Mouse (Mus musculus) R1 (cell line): ENCODE measurements around the gene Ugt1a1.

Experiments
- DNase-seq: peaks from one replicate; pipeline ENCODE4 v3.0.0-alpha.2; 2018; ENCODE audit warnings: low read depth, low spot score

Ugt1a1 gene

GRCm38 (mm10) chr1:88234248-88234610 lies 22.5 kb downstream of the Ugt1a1 start:
- no peak for DNase-seq

DNA sequence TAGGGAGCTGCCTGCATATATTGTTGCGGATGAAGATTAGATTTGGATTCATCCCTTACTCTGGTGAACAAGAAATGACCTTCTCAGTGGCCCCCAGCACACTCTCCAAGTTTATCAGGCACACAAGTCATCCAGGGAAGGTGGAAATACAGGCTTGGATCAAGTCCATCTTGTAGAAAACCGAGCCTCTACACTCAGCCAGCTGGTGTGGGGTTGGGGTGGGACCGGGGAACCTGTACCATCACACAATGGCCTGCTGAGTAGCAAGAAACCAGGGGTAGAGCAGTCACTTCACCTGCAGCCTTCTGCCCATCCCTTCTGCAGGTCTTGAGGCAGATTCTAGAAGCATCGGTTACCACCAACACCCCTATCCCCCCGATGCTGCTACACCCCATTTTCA lies 22.9 kb downstream of the Ugt1a1 start:
- DNase-seq: no peak

DNA sequence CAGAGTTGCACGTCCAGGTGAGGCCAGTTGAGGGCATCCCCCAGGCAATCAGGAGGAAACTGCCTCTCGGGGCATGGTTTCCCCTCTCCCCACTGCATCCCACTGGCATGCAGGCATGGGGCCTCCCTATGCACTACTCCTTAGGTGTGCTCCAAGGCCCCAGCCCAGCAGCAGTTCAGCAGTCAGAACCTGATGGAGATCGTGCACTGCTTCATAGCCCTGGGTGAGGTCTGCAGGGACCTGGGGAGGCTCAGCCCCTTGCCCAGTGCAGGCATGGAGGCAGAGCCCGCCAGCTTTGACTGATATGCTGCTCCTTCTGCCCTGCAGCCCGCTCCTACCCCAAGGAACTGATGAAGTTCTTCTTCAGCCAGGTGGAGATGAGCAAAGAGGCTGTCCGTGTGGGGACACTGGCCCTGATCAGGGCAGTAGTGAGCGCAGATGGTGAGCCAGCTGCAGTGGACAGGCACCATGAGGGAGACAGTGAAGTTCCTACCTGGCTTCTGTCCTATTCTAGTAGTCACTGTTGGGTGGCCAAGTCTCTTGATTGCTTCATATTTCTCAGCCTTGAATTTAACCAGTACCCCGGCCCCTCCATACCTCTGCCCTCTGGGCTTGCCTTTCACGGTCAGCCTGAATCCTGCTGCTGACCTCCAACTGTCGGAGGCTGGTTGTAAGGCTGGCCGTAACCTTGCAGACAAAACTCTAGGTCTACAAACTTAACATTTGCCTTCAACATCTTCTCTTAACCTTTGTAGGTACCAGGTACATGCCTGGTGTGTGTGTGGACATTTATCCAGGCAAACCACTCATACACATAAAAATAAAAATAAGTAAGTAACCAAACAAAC lies 23.5 kb downstream of the Ugt1a1 start:
- no peak for DNase-seq

DNA sequence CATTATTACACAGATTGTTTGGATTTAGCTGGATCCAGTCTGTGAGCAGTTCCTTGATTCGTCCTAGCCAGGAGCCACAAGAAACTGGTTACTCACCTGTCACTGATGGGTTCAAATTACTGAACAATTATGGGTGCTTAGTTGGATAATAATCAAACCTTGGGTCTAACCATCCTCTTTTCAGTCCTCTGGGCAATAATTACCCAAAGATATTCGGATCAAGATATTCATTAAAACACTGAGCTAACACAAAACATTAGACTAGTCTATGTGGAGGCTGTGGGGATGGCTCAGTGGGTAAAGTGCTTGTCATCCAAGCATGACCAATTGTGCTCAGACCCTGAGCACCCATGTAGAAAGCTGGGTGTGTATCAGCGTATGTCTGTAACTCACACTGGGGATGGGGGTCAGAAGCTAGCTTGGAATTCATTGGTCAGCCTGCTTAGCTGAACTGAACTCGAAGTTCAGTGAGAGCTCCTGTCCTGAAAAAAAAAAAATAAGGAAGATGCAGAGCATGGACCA lies 24.2 kb downstream of the Ugt1a1 start:
- DNase-seq: no peak

GRCm38 (mm10) chr1:88237311-88237710 lies 25.6 kb downstream of the Ugt1a1 start:
- DNase-seq: no peak

- DNase-seq: no peak
Observed at GRCm38 (mm10) chr1:88238771-88239170, 27.0 kb downstream of the Ugt1a1 start.

- no peak for DNase-seq
Observed at GRCm38 (mm10) chr1:88240072-88240471, 28.3 kb downstream of the Ugt1a1 start.

DNA sequence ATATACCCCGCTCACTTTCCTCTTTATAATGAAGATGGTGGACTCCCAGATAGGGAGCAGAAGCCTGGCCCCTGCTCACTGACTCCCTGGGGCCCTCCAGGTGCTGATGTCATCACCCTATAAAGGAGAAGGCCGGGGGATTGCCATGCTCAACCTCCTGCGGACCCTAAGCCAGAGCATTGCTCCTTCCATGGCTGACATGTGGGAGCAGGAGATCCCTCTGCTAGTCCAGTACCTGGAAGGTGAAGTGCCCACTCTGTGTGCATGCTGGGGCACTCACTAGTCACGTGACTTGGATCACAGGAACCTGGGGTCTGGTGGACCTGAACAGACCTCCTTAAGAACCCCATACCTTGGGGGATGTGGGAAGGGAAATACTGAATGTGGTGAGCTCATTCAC lies 28.8 kb downstream of the Ugt1a1 start:
- DNase-seq: no peak

GRCm38 (mm10) chr1:88243861-88244260 lies 32.1 kb downstream of the Ugt1a1 start:
- DNase-seq: no peak

- no peak for DNase-seq
Observed at GRCm38 (mm10) chr1:88245881-88246280, 34.1 kb downstream of the Ugt1a1 start.

GRCm38 (mm10) chr1:88246386-88246785 lies 34.6 kb downstream of the Ugt1a1 start:
- DNase-seq: no peak

DNA sequence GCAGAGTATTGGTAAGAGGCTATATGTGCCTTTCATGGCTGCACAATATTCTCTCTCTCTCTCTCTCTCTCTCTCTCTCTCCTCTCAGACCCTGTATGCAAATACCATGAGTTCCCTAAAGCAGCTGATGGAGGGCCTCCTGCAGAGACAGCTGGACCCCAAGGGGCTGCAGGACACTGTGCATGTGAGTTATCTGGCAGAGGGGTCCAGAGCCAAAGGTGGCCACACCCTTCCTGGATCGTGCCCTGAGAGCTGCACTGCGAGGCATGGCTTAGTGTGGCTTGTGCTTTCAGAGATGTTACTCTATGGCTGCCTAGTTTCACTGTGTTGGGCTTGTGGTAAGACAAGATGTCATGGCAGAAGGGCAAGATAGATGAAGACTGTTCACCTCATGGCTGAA lies 35.9 kb downstream of the Ugt1a1 start:
- no peak for DNase-seq

DNA sequence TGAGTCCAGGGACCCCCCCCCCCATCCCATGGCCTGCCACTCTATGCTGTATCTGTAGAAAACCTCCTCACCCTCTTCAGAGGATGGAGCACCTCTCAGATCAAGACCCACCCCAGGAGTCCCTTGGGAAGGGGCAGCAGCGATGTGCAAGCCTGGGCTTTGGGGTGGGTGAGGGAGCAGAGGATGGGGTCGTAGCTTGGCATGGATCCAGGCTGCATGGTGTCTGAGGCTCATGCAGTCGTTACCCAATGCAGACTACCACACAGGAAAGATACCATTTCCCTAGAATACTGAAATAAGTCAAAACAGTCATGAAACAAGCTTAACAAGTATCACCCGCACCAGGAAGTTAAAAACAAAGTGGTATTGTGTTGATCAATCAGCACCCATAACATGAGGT lies 36.9 kb downstream of the Ugt1a1 start:
- no peak for DNase-seq

GRCm38 (mm10) chr1:88249596-88249995 lies 37.8 kb downstream of the Ugt1a1 start:
- no peak for DNase-seq

- no peak for DNase-seq
Observed at GRCm38 (mm10) chr1:88250023-88250422, 38.3 kb downstream of the Ugt1a1 start.

DNA sequence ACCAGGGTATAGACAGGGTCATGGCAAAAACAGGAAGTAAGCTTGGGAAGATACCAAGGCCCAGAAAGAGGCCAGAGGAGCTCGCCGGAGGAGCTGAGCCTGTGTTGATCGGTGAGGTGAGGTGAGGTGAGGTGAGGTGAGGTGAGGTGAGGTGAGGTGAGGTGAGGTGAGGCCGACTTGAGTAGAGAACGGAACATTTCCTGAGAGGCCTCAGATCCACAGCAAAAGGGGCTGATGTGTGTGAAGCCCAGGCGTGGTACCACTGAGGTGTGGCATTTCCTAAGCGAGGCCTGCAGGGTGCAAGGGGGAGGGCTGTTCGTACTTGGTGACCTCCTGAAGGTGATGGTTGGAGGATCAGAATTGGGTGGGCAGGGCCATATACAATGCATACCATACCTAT lies 41.3 kb downstream of the Ugt1a1 start:
- DNase-seq: no peak

GRCm38 (mm10) chr1:88253540-88253939 lies 41.8 kb downstream of the Ugt1a1 start:
- no peak for DNase-seq

- DNase-seq: no peak
Observed at GRCm38 (mm10) chr1:88254793-88255465, 43.2 kb downstream of the Ugt1a1 start.

DNA sequence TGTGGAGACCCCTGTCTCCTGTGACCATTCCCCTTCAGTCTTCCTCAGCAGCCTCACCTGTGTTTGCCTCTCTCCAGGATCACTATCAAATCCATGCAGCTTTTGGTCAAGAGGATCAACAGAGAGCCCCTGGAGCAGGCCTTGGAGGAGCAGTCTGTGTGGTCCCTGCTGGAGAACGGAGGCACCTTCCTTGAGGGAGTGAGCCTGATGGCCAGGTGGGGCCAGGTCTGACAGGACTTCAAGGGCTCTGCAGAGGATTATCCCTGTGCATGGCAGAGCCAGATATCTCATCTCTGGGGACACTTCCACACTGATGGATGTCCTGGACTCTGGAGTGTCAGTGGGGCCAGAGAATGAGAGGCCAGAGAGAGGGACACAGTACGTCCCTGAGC lies 43.7 kb downstream of the Ugt1a1 start:
- DNase-seq: no peak

GRCm38 (mm10) chr1:88255989-88256754 lies 44.4 kb downstream of the Ugt1a1 start:
- DNase-seq: no peak

DNA sequence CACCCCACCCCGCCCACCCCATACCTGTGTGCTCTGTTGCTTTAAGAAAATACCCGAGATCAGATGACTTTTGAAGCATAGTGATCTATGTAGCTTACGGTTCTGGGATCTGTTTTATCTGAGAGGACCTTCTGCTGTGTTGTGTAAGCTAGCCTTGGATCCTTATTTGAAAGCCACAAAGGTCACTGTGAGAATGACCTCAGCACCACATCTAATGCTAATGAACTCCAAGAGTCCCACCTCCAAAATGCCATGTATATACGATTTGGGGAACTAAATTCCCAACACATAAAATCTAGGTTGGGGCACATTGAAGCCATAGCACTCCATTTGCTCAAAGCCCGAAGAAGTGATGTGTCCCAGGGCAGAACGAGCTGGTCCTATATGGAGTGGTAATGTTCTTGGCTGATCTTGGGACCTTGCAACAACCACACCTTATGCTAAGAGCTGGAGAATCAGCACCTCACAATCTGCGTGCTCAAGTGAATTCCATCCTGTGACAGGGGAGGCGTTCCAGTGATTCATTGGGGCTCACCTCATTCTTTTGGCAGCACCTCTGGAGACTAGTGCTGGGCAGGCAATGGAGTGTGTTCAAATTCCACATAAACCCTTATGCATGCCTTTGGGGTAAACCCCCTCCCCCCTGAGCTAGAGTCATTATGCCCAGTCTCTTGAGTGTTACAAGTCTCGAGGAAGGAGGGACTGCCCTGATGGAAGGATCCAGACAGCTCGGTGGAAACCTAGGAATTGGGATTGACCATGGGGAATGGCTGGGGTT lies 45.3 kb downstream of the Ugt1a1 start:
- no peak for DNase-seq
